Mouse (Mus musculus) E14TG2a.4 (cell line): Measurements from ENCODE around the gene Entpd1.

Source experiments
- CTCF ChIP-seq: conservative IDR thresholded peaks from 2 replicates; pipeline ENCODE4 v1.5.1; 2014; ENCODE audit warnings: low read length
- POU5F1 ChIP-seq: IDR thresholded peaks from 2 replicates; pipeline ENCODE4 v1.6.1; 2014; ENCODE audit warnings: low read length, borderline replicate concordance

DNA sequence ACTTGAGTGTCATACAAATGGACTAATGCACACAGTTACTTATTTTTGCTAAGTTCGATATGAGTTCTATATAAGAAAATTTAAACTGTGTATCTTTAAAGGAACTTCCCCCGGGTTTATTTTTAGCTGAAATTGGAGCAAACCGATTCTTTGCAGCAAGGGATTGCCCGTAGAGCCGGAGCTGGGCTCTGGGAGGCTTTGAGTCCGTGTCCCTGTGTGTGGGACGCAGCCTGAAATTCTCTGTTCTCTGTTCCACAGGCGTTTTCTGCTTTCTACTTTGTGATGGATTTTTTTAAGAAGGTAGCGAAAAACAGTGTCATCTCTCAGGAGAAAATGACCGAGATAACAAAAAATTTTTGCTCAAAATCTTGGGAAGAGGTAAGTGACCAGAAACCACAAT, 121.2 kb downstream of the Entpd1 start:
- no peak for TF ChIP-seq CTCF
- TF ChIP-seq POU5F1: no peak
